Mouse (Mus musculus) CD4-positive naive resting alpha-beta T cell, adult 57 days (primary cell): ENCODE results near the gene Sertad3. TPM values are rescaled to one million over a fixed set of nuclear protein-coding genes. Genes with fewer than 3 reads are reported as not detected.

Experiments
- total RNA-seq: library from RNA; stranded (reverse); gene quantifications from one replicate; pipeline ENCODE4 v1.2.4, GENCODE M21; 2023

The Sertad3 gene
- 12.6 TPM for total RNA-seq

GRCm38 (mm10) chr7:27473156-27473834, at the start of gene Sertad3:
Sertad3 (plus strand) TSS chr7:27473768.

GRCm38 (mm10) chr7:27447419-27448286, 25.9 kb upstream of the Sertad3 start, which contains the start of the genes Sptbn4 and Blvrb:
Sptbn4 (minus strand) TSS chr7:27447686.
Blvrb (plus strand) TSS chr7:27447978.

GRCm38 (mm10) chr7:27486770-27487697, 13.5 kb downstream of the Sertad3 start, which contains the start of gene Sertad1:
Sertad1 (plus strand) TSS chr7:27486910.

GRCm38 (mm10) chr7:27499036-27499435, 25.5 kb downstream of the Sertad3 start, which contains the start of gene Prx:
Prx (plus strand) TSS chr7:27499324.

GRCm38 (mm10) chr7:27522967-27523366, 49.4 kb downstream of the Sertad3 start, which contains the start of gene Hipk4:
Hipk4 (plus strand) TSS chr7:27523267.

Other genes starting within 250 kb of the Sertad3 start
- 15.0 TPM for gene Itpkc, start 245.1 kb upstream of the Sertad3 start, total RNA-seq
- 18.0 TPM for gene Coq8b, start 240.7 kb upstream of the Sertad3 start, total RNA-seq
- gene Numbl, start 215.3 kb upstream of the Sertad3 start, total RNA-seq, result 2.4 TPM
- 8.7 TPM for gene Ltbp4, start 136.1 kb upstream of the Sertad3 start, total RNA-seq
- 70.0 TPM for gene Shkbp1, start 117.7 kb upstream of the Sertad3 start, total RNA-seq
- 5.5 TPM for gene Gm20479, start 116.3 kb upstream of the Sertad3 start, total RNA-seq
- not detected for gene Sptbn4, start 26.1 kb upstream of the Sertad3 start, total RNA-seq
- gene Blvrb, start 25.8 kb upstream of the Sertad3 start, total RNA-seq, result 14.0 TPM
- 53.7 TPM for gene Sertad1, start 13.1 kb downstream of the Sertad3 start, total RNA-seq
- gene Prx, start 25.6 kb downstream of the Sertad3 start, total RNA-seq, result 1.9 TPM
- gene Hipk4, start 49.5 kb downstream of the Sertad3 start, total RNA-seq, result 0.24 TPM
- 126 TPM for gene Pld3, start 79.5 kb downstream of the Sertad3 start, total RNA-seq
- gene 2310022A10Rik, start 79.5 kb downstream of the Sertad3 start, total RNA-seq, result 21.8 TPM
- gene Akt2, start 117.8 kb downstream of the Sertad3 start, total RNA-seq, result 137 TPM
- gene Ttc9b, start 180.1 kb downstream of the Sertad3 start, total RNA-seq, result not detected
- 16.1 TPM for gene Map3k10, start 200.8 kb downstream of the Sertad3 start, total RNA-seq
- gene Zfp607b, start 215.6 kb downstream of the Sertad3 start, total RNA-seq, result 0.80 TPM